Mouse (Mus musculus): ENCODE measurements at regions not wholly inside any gene's neighbourhood (a gene's known extent, or its start where the extent isn't known, plus 50 kb on each side); places are given as distances from the start of the nearest gene placed in this dataset.

DNA sequence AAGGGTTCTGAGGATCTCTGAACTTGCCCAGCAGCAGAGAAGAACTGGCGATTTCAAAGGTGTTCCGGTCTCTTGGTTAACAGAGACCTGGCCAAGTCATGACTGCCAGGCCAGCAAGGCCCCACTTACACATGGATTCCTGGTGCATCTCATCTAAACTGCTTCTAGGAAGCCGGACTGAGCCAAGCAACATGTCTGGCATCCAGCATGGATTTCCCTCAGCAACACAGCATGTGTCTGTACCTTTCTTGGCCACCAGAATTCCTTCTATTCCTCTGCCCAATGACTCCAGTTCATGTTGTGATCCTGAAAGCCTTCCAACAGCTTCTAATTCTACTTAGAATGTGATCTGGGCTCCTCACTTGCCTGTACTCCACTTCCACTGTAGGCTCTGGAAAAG, 50.0 kb upstream of the Cdon start:
- in situ Hi-C loops (cut with MboI; ENCODE audit: low pct_unique_long_range_greater_than_20kb) = loop anchor here (5.0 kb wide), 1 partner anchor 41 kb away; no protein-coding TSS in a partner anchor
- no peaks in the 10 kb centered on the region for H3K27me3 ChIP-seq
- peak; percentile 15 for ATAC-seq
- ChIA-PET POLR2A (interaction anchor here (0.6 kb wide), 1 partner anchor 50 kb away, joined by 3 read pairs; the partner anchor contains the start of gene Cdon), CTCF (interaction anchor here (1.7 kb wide), 1 partner anchor 38 kb away, joined by 4 read pairs; no protein-coding TSS in a partner anchor)
- DNase-seq (ENCODE audit: low read depth, low spot score) = no peak
- TF ChIP-seq CTCF (IDR thresholded peaks at IDR 0.05) = no peak

Data from Patski (cell line).